Mouse (Mus musculus): Measurements from ENCODE around the gene Ces1b.

DNA sequence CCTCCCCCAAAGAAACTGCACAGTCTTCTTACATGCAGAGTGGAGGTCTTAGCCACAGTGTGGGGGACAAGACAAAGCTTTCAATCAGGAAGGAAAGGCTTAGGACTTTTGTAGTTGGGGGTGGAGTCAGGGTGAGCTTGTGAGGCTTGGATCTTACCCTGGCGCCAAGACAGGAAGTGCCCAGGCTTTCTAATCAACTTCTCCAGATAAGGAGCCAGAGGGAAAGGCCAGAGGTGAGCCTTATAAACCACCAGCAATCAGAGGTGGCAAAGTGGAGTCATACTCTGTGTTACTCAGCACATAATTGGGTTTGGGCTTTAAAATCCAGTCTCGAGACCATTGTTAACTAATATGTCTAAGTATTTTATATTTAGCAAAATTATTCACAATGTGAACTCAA is 24.6 kb downstream of the Ces1b start:
- TF ChIP-seq EP300 (optimal IDR thresholded peaks at IDR 0.05) (no peak), CTCF (IDR thresholded peaks at IDR 0.05; ENCODE audit: low read depth) (no peak)
